Mouse (Mus musculus) kidney, adult 18-20 months (tissue): ENCODE results near the gene Cd47.

Experiments
- DNase-seq: peaks from one replicate; pipeline ENCODE4 v3.0.0; 2021

Gene Cd47

GRCm38 (mm10) chr16:49799597-49800561 lies at the start of gene Cd47:
TSS of gene Cd47 (plus strand) at chr16:49800533.
- DNase-seq: peak; percentile 19

- DNase-seq: no peak
Measured at GRCm38 (mm10) chr16:49752906-49753305, 47.4 kb upstream of the Cd47 start.

GRCm38 (mm10) chr16:49753318-49753717 lies 47.0 kb upstream of the Cd47 start:
- no peak for DNase-seq

DNA sequence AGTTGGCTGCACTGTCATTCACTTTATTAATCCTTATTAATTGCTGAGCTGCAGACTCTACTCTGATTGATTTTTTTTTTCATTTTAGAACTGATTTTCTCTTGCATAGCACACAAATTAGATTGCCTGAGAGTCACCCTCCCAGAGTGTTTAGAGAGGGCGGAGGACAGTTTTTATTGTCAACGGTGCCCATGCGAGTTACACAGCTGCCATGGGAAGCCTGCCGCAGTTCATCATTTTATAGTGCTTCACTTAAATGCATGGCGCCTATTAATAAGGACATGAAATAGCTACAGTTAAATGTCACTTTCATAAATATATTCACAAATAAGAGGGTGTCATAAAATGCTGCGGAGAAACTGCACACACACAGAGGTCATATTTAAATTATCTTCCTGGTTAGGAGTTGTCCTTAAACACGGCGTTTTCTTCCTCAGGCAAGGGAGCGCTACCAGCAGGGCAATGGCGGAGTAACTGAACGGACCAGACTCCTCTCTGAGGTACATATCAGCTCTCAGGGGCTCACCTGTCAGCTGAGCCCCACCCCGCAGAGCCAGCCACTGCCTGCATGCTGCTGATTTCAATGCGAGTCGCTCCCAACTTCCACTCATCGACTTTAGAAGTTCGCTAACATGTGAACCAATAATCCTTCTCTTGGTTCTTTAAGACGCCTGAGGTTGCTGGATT lies 39.7 kb upstream of the Cd47 start:
- DNase-seq: no peak

DNA sequence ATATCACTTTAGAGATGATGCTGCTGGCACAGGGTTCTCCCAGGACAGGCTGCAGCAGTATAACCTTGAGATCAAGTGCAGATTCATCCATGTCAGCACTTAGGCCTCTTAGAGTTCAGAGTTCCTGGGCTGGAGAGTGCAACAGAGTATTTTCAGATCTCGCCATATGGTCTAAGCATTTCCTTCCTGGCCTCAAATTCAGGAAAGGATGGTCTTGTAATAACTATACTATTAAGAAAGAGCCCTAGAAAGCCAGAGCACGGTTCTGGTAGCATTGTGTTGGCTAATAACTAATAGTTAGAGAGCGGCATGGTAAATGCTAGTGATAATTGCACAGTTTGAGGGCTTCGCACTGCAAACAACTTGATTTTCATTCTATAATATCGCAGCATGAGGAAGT lies 38.4 kb upstream of the Cd47 start:
- DNase-seq: no peak

- peak; percentile 23 for DNase-seq
Measured at GRCm38 (mm10) chr16:49766326-49766725, 34.0 kb upstream of the Cd47 start.

DNA sequence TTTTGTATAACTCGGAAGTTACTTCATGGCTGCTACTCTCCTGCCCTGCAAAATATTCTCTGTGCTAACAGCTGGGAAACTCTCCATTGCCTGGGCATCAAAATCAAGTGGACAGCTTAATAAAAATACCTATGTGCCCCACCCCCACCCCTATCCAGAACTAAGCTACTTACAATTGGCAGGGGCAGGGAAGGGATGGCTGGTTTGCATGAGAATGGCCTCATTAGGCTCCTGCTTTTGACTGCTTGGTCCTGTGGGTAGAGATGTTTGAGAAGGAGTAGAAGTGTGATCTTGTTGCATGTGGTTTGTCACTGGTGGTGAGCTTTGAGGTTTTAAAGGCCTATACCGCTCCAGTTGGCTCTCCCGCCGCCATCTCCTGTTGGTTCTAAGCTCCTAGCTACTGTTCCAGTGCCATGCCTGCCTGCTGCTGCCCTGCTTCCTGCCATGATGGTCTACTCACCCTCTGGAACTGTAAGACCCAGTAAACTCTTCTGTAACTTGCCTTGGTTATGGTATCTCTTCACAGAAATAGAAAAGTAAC lies 31.8 kb upstream of the Cd47 start:
- DNase-seq: no peak

DNA sequence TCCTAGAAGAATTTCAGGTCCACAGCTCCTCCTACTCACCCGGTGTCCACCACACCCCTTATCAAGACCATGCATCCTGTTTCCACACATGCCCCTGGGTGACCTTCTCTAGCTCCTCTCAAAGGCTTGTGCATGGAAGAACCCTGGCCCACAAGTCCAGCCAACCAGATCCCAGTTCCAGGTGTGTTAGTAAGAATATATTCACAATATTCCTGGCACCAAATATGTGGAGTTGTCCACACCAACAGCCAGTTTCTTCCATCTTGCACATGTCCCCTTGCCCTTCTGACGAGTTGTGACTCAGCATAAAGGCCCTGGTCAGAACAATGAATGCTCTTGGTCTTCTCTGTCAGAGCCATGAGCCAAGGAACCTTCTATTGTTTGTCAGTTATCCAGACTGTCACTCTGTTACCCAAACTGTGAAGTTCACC lies 30.5 kb upstream of the Cd47 start:
- no peak for DNase-seq

GRCm38 (mm10) chr16:49770320-49771189 lies 29.8 kb upstream of the Cd47 start:
- DNase-seq: no peak

GRCm38 (mm10) chr16:49771609-49772396 lies 28.5 kb upstream of the Cd47 start:
- DNase-seq: no peak

DNA sequence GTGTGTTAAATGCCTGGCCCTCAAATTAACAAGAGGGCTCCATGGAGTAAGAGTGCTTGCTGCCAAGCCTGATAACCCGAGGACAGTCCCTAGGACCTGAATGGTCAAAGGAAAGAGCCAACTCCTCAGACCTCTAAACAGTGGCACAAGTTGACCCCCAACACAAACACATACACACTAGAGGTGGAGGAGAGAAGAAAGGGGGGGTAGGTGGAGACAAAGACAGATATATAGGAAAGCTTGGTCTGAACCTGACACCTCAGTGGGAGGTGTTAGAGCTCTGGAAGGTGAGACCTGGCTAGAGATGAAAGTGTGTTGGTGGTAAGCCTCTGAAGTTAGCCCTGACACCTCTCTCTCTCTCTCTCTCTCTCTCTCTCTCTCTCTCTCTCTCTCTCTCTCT lies 27.8 kb upstream of the Cd47 start:
- no peak for DNase-seq

- DNase-seq: no peak
Measured at GRCm38 (mm10) chr16:49773068-49773467, 27.3 kb upstream of the Cd47 start.

DNA sequence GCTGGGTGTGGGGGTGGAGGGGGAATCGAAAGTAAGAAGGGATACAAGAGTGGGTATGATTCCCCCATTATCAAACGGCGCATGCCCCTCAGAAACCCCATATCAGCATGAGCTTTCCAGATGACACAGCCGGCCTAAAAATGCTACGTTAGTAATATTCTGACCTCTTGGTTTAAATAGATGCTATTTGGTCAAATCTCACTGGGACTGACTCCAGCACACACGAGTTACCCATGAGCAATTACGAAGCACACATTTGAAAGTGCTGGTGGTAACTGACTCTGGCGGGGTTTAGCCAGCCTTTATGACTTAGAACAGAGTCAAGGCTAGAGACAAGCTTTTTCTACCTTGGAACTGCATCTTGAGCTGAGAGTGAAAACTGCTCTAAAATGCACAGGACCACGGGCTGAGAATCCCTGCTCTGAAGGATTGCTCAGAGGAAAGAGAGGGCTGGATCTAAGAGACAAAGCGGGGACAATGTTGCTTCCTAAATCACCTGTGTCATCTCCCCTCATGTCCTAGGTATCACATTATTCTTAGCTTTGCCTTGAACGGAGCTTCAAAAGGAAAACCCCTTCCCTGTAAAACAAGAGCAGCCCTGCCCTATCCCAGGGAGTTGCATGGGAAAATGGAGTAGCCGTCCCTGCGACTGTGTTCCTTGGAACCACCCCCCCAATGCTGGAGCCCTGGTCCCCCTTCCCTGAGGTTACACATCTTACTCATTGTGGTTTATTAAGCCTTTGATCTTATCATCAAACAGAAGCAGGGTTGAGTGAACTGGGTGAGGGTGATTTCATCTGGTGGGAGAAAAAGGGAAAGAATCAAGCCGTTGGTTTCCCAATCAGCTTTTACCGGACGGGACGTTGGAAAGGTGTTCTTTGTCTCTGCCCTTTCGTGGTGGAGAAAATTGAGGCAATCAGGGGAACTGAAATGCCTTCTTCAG lies 26.0 kb upstream of the Cd47 start:
- DNase-seq: no peak

GRCm38 (mm10) chr16:49775002-49775966 lies 25.0 kb upstream of the Cd47 start:
- no peak for DNase-seq

DNA sequence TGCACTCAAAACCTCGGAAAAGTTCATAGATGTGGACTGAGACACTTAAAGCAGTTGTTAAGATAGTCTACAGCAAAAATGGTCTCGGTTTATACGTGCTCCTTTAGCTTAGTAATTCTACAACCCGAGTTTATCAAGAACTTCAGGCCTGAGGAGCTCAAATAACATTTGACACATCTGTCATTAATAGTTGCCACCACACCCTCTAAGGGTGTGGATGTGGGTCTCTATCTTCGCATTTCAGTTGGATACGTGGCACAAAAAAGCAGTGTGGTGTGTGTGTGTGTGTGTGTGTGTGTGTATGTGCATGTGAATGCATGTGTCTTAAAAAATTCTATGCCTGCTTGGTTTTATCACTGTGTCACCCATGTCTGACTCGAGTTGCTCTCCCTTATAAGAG lies 23.4 kb upstream of the Cd47 start:
- DNase-seq: no peak

- no peak for DNase-seq
Measured at GRCm38 (mm10) chr16:49781556-49782156, 18.7 kb upstream of the Cd47 start.

DNA sequence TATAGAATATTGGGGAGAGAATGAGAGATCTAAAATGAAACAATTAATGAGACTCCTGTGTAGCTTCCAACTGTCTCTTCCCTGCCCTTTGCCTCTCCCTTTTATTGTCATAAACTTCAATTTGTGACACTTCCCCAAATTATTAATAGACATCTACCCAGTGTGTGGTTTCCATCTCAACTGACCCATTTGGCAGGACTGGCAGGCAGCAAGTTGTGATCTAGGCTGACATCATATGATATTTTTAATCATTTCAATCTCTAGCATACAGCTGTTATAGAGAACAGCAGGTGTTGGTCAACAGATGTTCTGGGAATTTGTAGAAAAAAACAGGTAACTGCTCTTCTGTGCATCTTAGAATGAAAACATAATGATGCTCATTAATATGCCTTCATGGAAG lies 17.0 kb upstream of the Cd47 start:
- DNase-seq: no peak

GRCm38 (mm10) chr16:49786116-49786515 lies 14.2 kb upstream of the Cd47 start:
- no peak for DNase-seq

- DNase-seq: no peak
Measured at GRCm38 (mm10) chr16:49787714-49788113, 12.6 kb upstream of the Cd47 start.
